Mouse (Mus musculus): ENCODE results near the gene Fbxw11.
"Not testable (repeated sequence)": the region's sequence is repeated elsewhere in the genome, so short reads cannot be mapped to it uniquely, and the experiment has no call there.

The Fbxw11 gene

DNA sequence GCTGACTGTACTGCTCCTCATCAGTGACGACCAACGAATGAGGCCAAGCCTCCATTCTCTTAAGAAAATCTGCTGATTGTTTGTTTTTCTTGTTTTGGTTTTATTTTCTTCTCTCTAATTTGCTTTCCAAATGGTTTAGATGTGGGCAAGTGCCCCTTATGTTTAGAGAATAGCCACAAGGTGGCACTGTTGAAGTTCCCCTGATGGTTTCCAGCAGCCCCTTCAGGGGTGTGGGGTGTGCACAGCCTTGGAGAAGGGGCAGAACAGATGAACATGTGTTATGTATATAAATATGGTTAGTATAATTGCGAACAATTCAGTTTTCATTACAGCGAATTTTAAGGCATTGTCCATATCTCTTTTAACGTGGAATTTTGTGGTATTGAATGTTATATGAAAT is 71.7 kb downstream of the Fbxw11 start:
- DNase-seq: no peak

DNA sequence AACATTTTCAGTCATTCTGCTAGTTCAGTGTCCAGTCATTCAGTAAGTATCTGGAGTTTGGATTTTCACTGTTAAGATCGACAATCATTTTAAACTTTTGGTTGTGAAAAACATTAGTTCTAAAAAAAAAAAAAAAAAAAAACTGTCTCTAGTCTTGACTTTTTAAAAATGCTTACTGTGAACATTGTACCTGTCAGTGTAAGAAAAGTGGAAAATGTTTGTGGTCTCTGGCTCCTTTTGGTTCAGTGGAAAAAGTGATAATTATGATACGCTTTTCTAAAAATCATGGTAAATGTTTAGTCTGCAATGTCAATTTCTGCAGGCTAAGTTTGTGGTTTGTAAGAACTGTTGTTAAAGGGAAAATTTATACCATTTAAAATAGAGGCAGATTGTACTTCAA is 72.4 kb downstream of the Fbxw11 start:
- no peak for DNase-seq

DNA sequence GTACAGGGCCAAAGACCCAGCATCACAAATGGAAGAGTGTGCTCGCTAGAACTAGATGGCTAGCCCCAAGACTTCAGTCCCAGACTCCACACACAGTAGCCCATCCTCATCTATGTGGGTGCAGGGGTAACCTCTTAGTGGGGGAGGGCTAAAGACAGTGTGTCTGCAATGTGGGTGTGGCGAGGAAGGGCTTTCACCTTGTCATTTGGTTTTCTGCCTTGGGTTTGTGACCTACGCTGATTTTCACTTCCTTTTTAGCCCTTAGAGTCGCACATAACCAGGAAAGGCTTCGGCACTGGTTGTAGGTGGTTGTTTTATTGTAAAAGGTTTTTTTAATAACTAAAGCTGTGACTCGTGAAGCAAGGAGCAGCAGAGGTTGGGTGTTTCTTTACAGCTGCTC is 73.0 kb downstream of the Fbxw11 start:
- no peak for DNase-seq

DNA sequence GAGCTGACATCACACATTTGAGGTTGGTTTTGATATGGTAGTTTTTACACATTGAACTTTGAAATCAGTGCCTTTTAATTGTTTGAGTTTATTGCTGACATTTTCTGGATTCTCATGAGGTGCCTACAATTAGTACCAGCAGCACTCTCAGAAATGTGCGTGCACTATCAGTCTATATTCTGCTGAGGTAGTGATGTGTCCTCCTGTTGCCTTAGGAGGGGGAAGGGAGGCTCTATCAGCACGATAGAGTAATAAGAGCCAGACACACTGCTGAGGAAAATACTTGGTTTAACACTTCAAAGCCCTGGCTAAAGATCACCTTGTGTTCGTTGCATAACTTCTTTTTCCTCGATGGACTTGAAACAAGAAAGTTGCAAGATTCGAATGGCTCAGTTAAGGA is 73.4 kb downstream of the Fbxw11 start:
- no peak for DNase-seq

DNA sequence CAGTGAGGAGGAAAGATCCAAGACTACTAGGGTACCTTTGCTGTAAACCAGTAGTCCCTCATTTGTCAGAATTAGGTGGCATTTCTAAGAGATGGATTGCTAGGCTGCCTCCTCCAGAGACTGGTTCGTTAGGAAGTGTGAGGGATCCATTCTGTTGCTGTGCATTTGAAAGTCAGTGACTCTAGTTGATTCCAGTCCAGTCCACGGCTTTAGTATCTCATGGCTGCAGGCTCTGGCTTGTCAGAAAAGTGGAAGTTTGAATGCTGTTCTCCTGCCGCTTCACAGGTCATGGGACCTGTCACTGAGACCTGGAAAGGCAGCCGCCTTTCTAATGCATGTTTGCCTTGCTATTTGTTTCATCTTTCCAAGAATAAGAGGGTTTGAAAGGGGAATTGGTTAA is 74.4 kb downstream of the Fbxw11 start:
- no peak for DNase-seq

- not testable (repeated sequence) for DNase-seq
These were observed 75.2 kb downstream of the Fbxw11 start for GRCm38 (mm10) chr11:32717711-32718110.

DNA sequence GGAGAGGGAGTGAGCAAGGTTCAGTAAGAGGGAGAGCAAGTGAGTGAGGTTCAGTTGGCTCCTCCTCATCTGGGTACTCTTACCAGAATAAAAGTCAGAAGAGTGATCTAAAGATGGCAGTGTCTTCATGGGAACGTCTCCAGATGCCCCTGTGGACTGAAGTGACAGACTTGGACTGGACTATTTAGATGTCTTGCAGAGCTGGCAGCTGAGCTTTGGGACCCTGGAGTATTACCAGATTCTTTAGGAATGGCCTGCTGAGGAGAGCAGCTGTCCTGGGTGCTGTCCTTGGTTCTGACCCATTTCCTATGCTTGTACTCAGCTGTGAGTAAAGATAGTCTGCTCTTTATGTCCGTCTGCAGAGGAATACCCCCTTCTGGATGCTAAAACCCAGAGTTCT is 75.8 kb downstream of the Fbxw11 start:
- DNase-seq: no peak

- no peak for DNase-seq
These were observed 76.5 kb downstream of the Fbxw11 start for GRCm38 (mm10) chr11:32718979-32719378.

DNA sequence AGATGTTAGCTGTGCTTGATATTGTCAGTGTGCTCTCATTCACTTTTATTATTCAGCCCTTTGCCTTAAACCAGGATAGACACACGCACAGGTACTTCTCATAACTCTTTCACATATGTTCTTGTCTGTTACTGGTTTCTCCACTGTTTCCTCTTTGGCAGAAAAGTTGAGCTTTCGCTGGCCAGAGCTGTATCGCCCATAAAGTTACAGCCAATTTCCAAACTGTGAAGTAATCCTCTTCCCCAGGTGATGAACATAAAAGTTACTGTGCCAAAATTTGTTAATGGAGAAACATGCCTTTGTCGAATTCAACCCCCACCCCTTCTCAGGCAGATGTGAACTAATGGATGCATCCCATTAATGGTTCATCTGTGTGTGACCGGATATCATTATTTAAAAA is 80.1 kb downstream of the Fbxw11 start:
- DNase-seq: no peak

DNA sequence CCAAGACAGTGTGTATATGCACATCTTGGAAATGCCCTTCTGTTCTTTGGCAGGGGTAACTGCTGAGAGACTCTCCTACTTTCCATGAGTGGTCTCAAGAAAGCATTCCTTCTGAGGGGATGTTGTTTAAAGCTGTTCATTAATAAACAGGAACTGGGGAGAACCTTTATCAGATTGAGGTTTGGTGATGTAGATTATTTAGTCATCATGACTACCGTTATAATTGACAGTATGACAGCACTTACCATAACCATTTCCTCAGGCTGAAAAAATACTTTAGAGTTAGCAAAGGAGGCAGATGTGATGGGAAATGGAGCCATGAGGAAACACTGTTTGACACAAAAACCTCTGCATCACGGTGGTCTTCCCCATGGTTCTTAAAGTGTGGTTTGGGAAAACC is 80.8 kb downstream of the Fbxw11 start:
- DNase-seq: no peak

- no peak for DNase-seq
These were observed 82.6 kb downstream of the Fbxw11 start for GRCm38 (mm10) chr11:32725171-32725570.

DNA sequence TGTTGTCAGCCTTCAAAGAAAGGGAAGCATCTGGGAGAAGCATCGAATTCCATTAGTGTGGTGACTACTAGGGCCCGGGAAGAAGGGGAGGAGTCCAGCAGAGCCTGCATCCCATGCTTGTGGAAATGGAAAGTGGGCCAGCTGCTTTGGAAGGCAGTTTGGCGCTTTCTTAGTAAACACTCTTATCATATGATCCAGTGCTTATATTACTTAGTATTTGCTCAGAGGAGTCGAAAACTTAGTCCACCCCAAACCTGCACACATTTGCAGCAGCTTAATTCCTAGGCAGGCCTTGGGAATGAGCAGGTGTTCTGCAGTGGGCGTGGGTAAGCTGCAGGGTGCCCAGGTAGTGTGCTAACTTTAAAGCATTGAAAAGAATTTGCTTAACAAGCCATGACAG is 89.9 kb downstream of the Fbxw11 start:
- no peak for DNase-seq

- no peak for DNase-seq
These were observed 90.7 kb downstream of the Fbxw11 start for GRCm38 (mm10) chr11:32733195-32733594.

GRCm38 (mm10) chr11:32736371-32736770 is 93.8 kb downstream of the Fbxw11 start:
- DNase-seq: no peak

GRCm38 (mm10) chr11:32737729-32738128 is 95.2 kb downstream of the Fbxw11 start:
- DNase-seq: no peak

- DNase-seq: no peak
These were observed 101.4 kb downstream of the Fbxw11 start for GRCm38 (mm10) chr11:32743891-32744290.

GRCm38 (mm10) chr11:32744463-32744862 is 101.9 kb downstream of the Fbxw11 start:
- DNase-seq: no peak

- DNase-seq: no peak
These were observed 102.9 kb downstream of the Fbxw11 start for GRCm38 (mm10) chr11:32745466-32745865.

GRCm38 (mm10) chr11:32746036-32746435 is 103.5 kb downstream of the Fbxw11 start:
- DNase-seq: no peak

DNA sequence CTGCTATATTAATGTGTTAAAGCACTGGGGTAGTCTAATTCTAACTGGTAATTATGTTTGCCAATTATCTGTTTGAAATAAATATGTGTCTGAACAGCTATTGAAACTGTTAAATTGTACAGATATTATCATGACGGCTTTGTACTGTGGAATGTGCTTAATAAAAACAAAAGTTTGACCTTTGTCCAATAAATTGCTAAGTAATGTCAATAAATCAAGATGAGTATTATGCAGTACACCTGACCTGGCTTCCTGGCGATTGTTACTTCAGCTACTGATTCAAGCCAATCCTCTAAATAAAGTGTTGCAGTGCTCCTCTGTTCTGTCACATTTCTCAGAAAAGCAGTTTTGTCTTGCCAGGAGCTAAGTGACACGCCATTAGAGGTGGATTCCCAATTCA is 104.0 kb downstream of the Fbxw11 start:
- DNase-seq: no peak

- DNase-seq: no peak
These were observed 106.3 kb downstream of the Fbxw11 start for GRCm38 (mm10) chr11:32748800-32749199.

DNA sequence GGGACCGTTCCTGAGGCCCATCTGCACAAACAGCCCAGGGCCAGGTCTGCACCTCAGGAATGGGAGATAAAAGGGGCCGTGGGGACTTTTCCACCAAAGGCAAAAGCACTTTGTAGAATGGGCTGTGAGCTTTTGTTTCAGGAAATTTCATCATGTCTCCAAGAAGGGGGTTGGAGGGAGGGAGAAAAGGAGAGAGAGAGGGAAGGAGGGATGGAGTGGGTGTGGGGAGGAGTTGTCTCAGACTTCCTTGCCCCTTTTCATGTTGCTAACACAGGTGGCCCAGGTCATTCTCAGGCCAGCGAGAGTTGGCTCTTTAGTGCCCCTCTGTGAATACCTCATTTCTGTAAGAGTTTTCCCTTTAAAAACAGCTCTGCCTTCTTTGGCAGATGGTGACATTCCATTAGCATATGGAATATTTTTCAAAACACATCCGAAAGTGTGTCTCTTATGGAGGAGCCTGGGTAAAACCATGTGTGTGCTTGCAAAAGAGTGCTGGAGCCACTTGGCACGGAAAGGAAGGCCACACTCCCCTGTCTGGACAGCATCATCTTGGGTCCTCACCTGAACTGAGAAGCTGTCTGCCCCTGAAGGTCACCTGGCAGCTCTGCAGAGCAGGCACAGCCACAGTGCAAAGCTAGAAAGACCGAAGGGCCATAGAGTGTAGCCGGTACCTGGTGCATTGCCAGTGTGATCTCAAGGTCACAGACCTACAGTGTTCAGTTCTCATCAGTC is 109.5 kb downstream of the Fbxw11 start:
- DNase-seq: no peak

GRCm38 (mm10) chr11:32752595-32752885 is 110.0 kb downstream of the Fbxw11 start:
- no peak for DNase-seq

GRCm38 (mm10) chr11:32753358-32753757 is 110.8 kb downstream of the Fbxw11 start:
- DNase-seq: no peak

DNA sequence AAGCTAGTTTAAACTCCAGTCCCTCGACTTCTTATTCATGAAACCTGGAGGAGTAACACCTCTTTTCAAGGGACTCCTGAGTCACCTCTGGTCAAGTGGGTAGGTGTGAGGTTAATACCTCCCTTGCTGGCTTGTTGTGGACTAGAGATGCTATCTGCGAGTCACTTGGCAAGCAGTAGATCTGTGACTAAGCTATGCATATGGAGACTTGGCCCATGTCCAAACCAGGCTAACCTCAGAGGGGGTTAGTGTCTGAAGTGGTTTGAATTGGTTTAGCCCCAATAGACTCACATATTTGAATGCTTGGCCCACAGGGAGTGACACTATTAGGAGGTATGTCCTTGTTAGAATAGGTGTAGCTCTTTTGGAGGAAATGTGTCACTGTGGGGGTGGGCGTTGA is 120.2 kb downstream of the Fbxw11 start:
- no peak for DNase-seq
